Mouse (Mus musculus) liver, embryonic 15.5 days (tissue): ENCODE measurements around the gene Tmem158. TPM values are rescaled to one million over a fixed set of nuclear protein-coding genes. Genes with fewer than 3 reads are reported as not detected.

Experiments
- ATAC-seq: fragments of 200-750 bp; cut with Nextera tagmentation; 2 replicates; pipeline ENCODE4 v1.8.0; 2017; ENCODE audit warnings: moderate number of reproducible peaks, mild to moderate bottlenecking, moderate library complexity; ENCODE audit not compliant: insufficient read depth
- H3K27ac ChIP-seq: fragments of 300-500 bp; sonication (generic); replicated peaks from 2 replicates; pipeline ENCODE4 v1.5.1; 2015; ENCODE audit warnings: mild to moderate bottlenecking, inconsistent platforms
- H3K27me3 ChIP-seq: fragments of 300-500 bp; sonication (generic); 2 replicates; pipeline ENCODE4 v1.6.1; 2015; ENCODE audit warnings: mild to moderate bottlenecking, inconsistent platforms
- H3K36me3 ChIP-seq: fragments of 300-500 bp; sonication (generic); replicated peaks from 2 replicates; pipeline ENCODE4 v1.6.1; 2015; ENCODE audit warnings: moderate library complexity, mild to moderate bottlenecking, inconsistent platforms
- H3K4me1 ChIP-seq: fragments of 300-500 bp; sonication (generic); replicated peaks from 2 replicates; pipeline ENCODE4 v1.6.1; 2015; ENCODE audit warnings: inconsistent platforms
- H3K4me2 ChIP-seq: fragments of 300-500 bp; sonication (generic); 2 replicates; pipeline ENCODE4 v1.6.1; 2015; ENCODE audit warnings: moderate library complexity, mild to moderate bottlenecking, inconsistent platforms
- H3K4me3 ChIP-seq: fragments of 300-500 bp; sonication (generic); replicated peaks from 2 replicates; pipeline ENCODE4 v1.5.1; 2015; ENCODE audit warnings: mild to moderate bottlenecking, inconsistent platforms
- H3K9ac ChIP-seq: fragments of 300-500 bp; sonication (generic); 2 replicates; pipeline ENCODE4 v1.6.1; 2015; ENCODE audit warnings: moderate library complexity, mild to moderate bottlenecking, inconsistent platforms
- H3K9me3 ChIP-seq: fragments of 300-500 bp; sonication (generic); replicated peaks from 2 replicates; pipeline ENCODE4 v1.6.1; 2016; ENCODE audit warnings: inconsistent platforms
- WGBS: fragments of 180-500 bp; shearing (Covaris S2); methylation state at CpG from one replicate; pipeline ENCODE4 v1.1.7; 2015; ENCODE audit warnings: mixed read lengths; ENCODE audit not compliant: insufficient replicate concordance; 5-methylcytosine and 5-hydroxymethylcytosine counted together
- polyA plus RNA-seq: library from polyadenylated mRNA; unstranded; fragments of >200 nt; fragmentation: Nextera tagmentation; extraction: Ambion mirVana; gene quantifications from 2 replicates; pipeline ENCODE4 v1.2.1, GENCODE M21; 2015

The Tmem158 gene
- polyA plus RNA-seq, 1 experiment from 2014 or later = 2.0 TPM

- Histone ChIP-seq H3K9me3 (no peaks in the 10 kb centered on the region), H3K27ac (no peak overlapping the region), H3K36me3 (no peaks in the 10 kb centered on the region), H3K4me2 (no peak overlapping the region), H3K4me1 (peaks cover 8% of the 10 kb centered on the region; the same call in 1 of the 2 replicates), H3K27me3 (no peaks in the 10 kb centered on the region), H3K9ac (no peak overlapping the region), H3K4me3 (no peak overlapping the region)
- 40% methylated on average over 2 of the region's 2 CpGs for WGBS
- no peak for ATAC-seq
Observed at GRCm38 (mm10) chr9:123278003-123278402, 17.4 kb upstream of the Tmem158 start.

GRCm38 (mm10) chr9:123275373-123275772 is 14.8 kb upstream of the Tmem158 start:
- Histone ChIP-seq H3K9me3 (no peaks in the 10 kb centered on the region), H3K4me3 (no peak overlapping the region), H3K36me3 (no peaks in the 10 kb centered on the region), H3K27me3 (no peaks in the 10 kb centered on the region), H3K4me2 (no peak overlapping the region), H3K4me1 (peaks cover 3% of the 10 kb centered on the region; the same call in 1 of the 2 replicates), H3K27ac (no peak overlapping the region), H3K9ac (no peak overlapping the region)
- WGBS = 26% methylated on average over 2 of the region's 2 CpGs
- no peak for ATAC-seq

- no peaks in the 10 kb centered on the region for H3K27me3 ChIP-seq
- H3K4me1 ChIP-seq = peaks cover 3% of the 10 kb centered on the region; the same call in 1 of the 2 replicates
- no peak overlapping the region for H3K4me3 ChIP-seq
- H3K36me3 ChIP-seq = no peaks in the 10 kb centered on the region
- 31% methylated on average over 5 of the region's 5 CpGs for WGBS
- no peak overlapping the region for H3K4me2 ChIP-seq
- no peak for ATAC-seq
- H3K27ac ChIP-seq = no peak overlapping the region
- H3K9me3 ChIP-seq = no peaks in the 10 kb centered on the region
- no peak overlapping the region for H3K9ac ChIP-seq
Observed at GRCm38 (mm10) chr9:123274674-123275073, 14.1 kb upstream of the Tmem158 start.

- no peak overlapping the region for H3K4me2 ChIP-seq
- H3K9me3 ChIP-seq = no peaks in the 10 kb centered on the region
- H3K27me3 ChIP-seq = no peaks in the 10 kb centered on the region
- H3K4me3 ChIP-seq = no peak overlapping the region
- H3K9ac ChIP-seq = no peak overlapping the region
- WGBS = 16% methylated on average over 2 of the region's 2 CpGs
- no peak for ATAC-seq
- H3K36me3 ChIP-seq = no peaks in the 10 kb centered on the region
- no peak overlapping the region for H3K27ac ChIP-seq
- peaks cover 3% of the 10 kb centered on the region; the same call in 1 of the 2 replicates for H3K4me1 ChIP-seq
Observed at GRCm38 (mm10) chr9:123273876-123274275, 13.3 kb upstream of the Tmem158 start.

- Histone ChIP-seq H3K27ac (no peak overlapping the region), H3K27me3 (no peaks in the 10 kb centered on the region), H3K4me3 (no peak overlapping the region), H3K9me3 (no peaks in the 10 kb centered on the region), H3K4me2 (no peak overlapping the region), H3K9ac (no peak overlapping the region), H3K36me3 (no peaks in the 10 kb centered on the region), H3K4me1 (peaks cover 3% of the 10 kb centered on the region; the same call in 1 of the 2 replicates)
- 37% methylated on average over 4 of the region's 4 CpGs for WGBS
- ATAC-seq = no peak
Observed at GRCm38 (mm10) chr9:123271552-123271951, 11.0 kb upstream of the Tmem158 start.

GRCm38 (mm10) chr9:123269906-123270558 is 9.5 kb upstream of the Tmem158 start:
- Histone ChIP-seq H3K9ac (no peak overlapping the region), H3K36me3 (no peaks in the 10 kb centered on the region), H3K4me3 (no peak overlapping the region), H3K4me2 (no peak overlapping the region), H3K9me3 (no peaks in the 10 kb centered on the region), H3K27ac (no peak overlapping the region), H3K4me1 (peaks cover 3% of the 10 kb centered on the region; the same call in 1 of the 2 replicates), H3K27me3 (0 out of 2 replicates have a peak, but pooled peaks cover 4% of the 10 kb centered on the region)
- ATAC-seq = no peak
- WGBS = 24% methylated on average over 2 of the region's 2 CpGs

GRCm38 (mm10) chr9:123259896-123260610 is 511 bp downstream of the Tmem158 start:
- WGBS = under 1% methylated on average over 92 of the region's 92 CpGs
- Histone ChIP-seq H3K27me3 (peaks cover 75% of the 10 kb centered on the region), H3K27ac (no peak overlapping the region), H3K4me1 (peaks cover 18% of the 10 kb centered on the region), H3K36me3 (no peaks in the 10 kb centered on the region), H3K4me3 (peak overlapping the region; percentile 66), H3K9ac (peak overlapping the region; percentile 42), H3K4me2 (peak overlapping the region; percentile 92), H3K9me3 (no peaks in the 10 kb centered on the region)
- peak; percentile 68 for ATAC-seq

GRCm38 (mm10) chr9:123259461-123259895 is 1.1 kb downstream of the Tmem158 start:
- 2% methylated on average over 45 of the region's 45 CpGs for WGBS
- Histone ChIP-seq H3K27ac (no peak overlapping the region), H3K4me1 (peaks cover 18% of the 10 kb centered on the region), H3K36me3 (no peaks in the 10 kb centered on the region), H3K4me2 (peak overlapping the region; percentile 92), H3K4me3 (peak overlapping the region; percentile 66), H3K9me3 (no peaks in the 10 kb centered on the region), H3K27me3 (peaks cover 77% of the 10 kb centered on the region), H3K9ac (peak overlapping the region; percentile 42; the same call in 1 of the 2 replicates)
- ATAC-seq = no peak

GRCm38 (mm10) chr9:123258796-123259195 is 1.8 kb downstream of the Tmem158 start:
- 51% methylated on average over 10 of the region's 10 CpGs for WGBS
- Histone ChIP-seq H3K27me3 (peaks cover 77% of the 10 kb centered on the region), H3K4me2 (no peak overlapping the region), H3K27ac (no peak overlapping the region), H3K4me1 (peaks cover 18% of the 10 kb centered on the region), H3K9ac (no peak overlapping the region), H3K36me3 (no peaks in the 10 kb centered on the region), H3K4me3 (no peak overlapping the region), H3K9me3 (no peaks in the 10 kb centered on the region)
- ATAC-seq = no peak

- Histone ChIP-seq H3K27me3 (peaks cover 56% of the 10 kb centered on the region), H3K4me1 (peaks cover 20% of the 10 kb centered on the region), H3K9ac (no peak overlapping the region), H3K4me3 (no peak overlapping the region), H3K9me3 (no peaks in the 10 kb centered on the region), H3K27ac (no peak overlapping the region), H3K36me3 (no peaks in the 10 kb centered on the region), H3K4me2 (no peak overlapping the region)
- ATAC-seq = no peak
- WGBS = 55% methylated on average over 3 of the region's 3 CpGs
Observed at GRCm38 (mm10) chr9:123255736-123256135, 4.8 kb downstream of the Tmem158 start.

- 20% methylated on average over 1 of the region's 1 CpGs for WGBS
- 0 out of 2 replicates have a peak, but pooled peaks cover 6% of the 10 kb centered on the region for H3K27me3 ChIP-seq
- H3K9me3 ChIP-seq = no peaks in the 10 kb centered on the region
- H3K36me3 ChIP-seq = no peaks in the 10 kb centered on the region
- H3K4me2 ChIP-seq = no peak overlapping the region
- H3K9ac ChIP-seq = no peak overlapping the region
- H3K27ac ChIP-seq = no peak overlapping the region
- ATAC-seq = no peak
- H3K4me1 ChIP-seq = 0 out of 2 replicates have a peak, but pooled peaks cover 3% of the 10 kb centered on the region
- H3K4me3 ChIP-seq = no peak overlapping the region
Observed at GRCm38 (mm10) chr9:123247992-123248391, 12.6 kb downstream of the Tmem158 start.
